Mouse (Mus musculus) limb, embryonic 15.5 days (tissue): ENCODE data around the gene Pex7. TPM values are rescaled to one million over a fixed set of nuclear protein-coding genes. Genes with fewer than 3 reads are reported as not detected.
"Not testable (repeated sequence)": the region's sequence is repeated elsewhere in the genome, so short reads cannot be mapped to it uniquely, and the experiment has no call there.

Source experiments
- ATAC-seq: fragments of 200-750 bp; cut with Nextera tagmentation; 2 replicates; pipeline ENCODE4 v1.8.0; 2017; ENCODE audit warnings: low read depth, moderate TSS enrichment; ENCODE audit not compliant: insufficient number of reproducible peaks, low FRiP score, low TSS enrichment
- H3K27ac ChIP-seq: fragments of 300-500 bp; sonication (generic); 2 replicates; pipeline ENCODE4 v1.5.1; 2015; ENCODE audit warnings: moderate library complexity, mild to moderate bottlenecking, inconsistent platforms
- H3K27me3 ChIP-seq: fragments of 300-500 bp; sonication (generic); 2 replicates; pipeline ENCODE4 v1.6.1; 2015; ENCODE audit warnings: inconsistent platforms
- H3K36me3 ChIP-seq: fragments of 300-500 bp; sonication (generic); 2 replicates; pipeline ENCODE4 v1.6.1; 2015; ENCODE audit warnings: inconsistent platforms
- H3K4me1 ChIP-seq: fragments of 300-500 bp; sonication (generic); 2 replicates; pipeline ENCODE4 v1.6.1; 2015; ENCODE audit warnings: inconsistent platforms
- H3K4me2 ChIP-seq: fragments of 300-500 bp; sonication (generic); 2 replicates; pipeline ENCODE4 v1.6.1; 2015; ENCODE audit warnings: mild to moderate bottlenecking, inconsistent platforms
- H3K4me3 ChIP-seq: fragments of 300-500 bp; sonication (generic); 2 replicates; pipeline ENCODE4 v1.5.1; 2015; ENCODE audit warnings: mild to moderate bottlenecking, inconsistent platforms
- H3K9ac ChIP-seq: fragments of 300-500 bp; sonication (generic); 2 replicates; pipeline ENCODE4 v1.6.1; 2015; ENCODE audit warnings: inconsistent platforms
- H3K9me3 ChIP-seq: fragments of 300-500 bp; sonication (generic); 2 replicates; pipeline ENCODE4 v1.6.1; 2016; ENCODE audit warnings: inconsistent platforms
- WGBS: fragments of 180-500 bp; shearing (Covaris S2); methylation state at CpG from one replicate; pipeline ENCODE4 v1.1.7; 2015; 5-methylcytosine and 5-hydroxymethylcytosine counted together
- polyA plus RNA-seq: library from polyadenylated mRNA; unstranded; fragments of >200 nt; fragmentation: Nextera tagmentation; extraction: Ambion mirVana; gene quantifications from 2 replicates; pipeline ENCODE4 v1.2.1, GENCODE M21; 2015

Pex7 gene
- polyA plus RNA-seq, 1 experiment from 2014 or later, result 28.2 TPM

DNA sequence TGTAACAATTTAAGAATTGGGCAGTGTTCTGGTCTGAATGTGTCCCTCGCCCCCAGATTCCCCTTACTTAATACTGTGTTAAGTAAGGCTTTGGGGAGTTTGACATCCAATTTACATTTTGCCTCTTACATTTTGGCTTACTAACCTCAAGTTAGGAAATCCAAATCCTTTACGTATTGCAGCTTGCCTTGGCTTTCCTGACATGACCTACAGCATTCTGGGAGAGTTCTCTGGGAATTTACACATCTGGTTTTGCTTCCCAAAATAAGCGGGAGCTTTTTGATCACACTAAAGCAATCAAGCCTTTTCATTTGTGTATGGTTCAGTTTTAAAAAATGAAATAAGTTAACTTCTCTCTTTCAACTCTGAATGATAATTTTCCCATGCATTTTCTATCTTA, 25.5 kb upstream of the Pex7 start:
- no peak for ATAC-seq

DNA sequence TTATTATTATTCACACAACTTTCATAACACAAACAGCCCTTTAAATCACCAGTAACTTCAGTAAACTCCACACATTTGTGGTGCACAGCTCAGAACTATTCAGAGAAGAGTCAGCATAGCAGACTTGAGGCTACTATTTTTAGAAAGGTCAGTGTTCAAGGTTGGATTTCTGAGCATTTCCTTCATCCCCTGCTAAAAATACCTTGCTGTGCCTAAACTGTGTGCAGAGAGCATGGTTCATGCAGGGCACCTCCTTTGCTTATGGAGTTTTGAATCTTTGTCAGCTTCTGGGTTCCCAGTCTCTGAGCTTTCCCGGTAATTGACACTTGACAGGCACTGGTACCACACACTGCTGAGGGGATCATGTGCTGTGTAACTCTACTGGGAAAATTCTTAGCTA, 20.7 kb upstream of the Pex7 start:
- no peak overlapping the region for H3K4me2 ChIP-seq
- no peaks in the 10 kb centered on the region for H3K36me3 ChIP-seq
- H3K4me3 ChIP-seq, result no peak overlapping the region
- no peaks in the 10 kb centered on the region for H3K9me3 ChIP-seq
- no peak overlapping the region for H3K9ac ChIP-seq
- H3K4me1 ChIP-seq, result peaks cover 4% of the 10 kb centered on the region; the same call in 1 of the 2 replicates
- 61% methylated on average over 1 of the region's 1 CpGs for WGBS
- no peak overlapping the region for H3K27ac ChIP-seq
- no peaks in the 10 kb centered on the region for H3K27me3 ChIP-seq
- ATAC-seq, result no peak

More for the DNA sequence above, 25.5 kb upstream of the Pex7 start:
- H3K27me3 ChIP-seq, result no peaks in the 10 kb centered on the region
- no peaks in the 10 kb centered on the region for H3K9me3 ChIP-seq
- WGBS, result 24% methylated on average over 3 of the region's 3 CpGs
- H3K27ac ChIP-seq, result no peak overlapping the region
- H3K4me1 ChIP-seq, result peaks cover 23% of the 10 kb centered on the region; the same call in 1 of the 2 replicates
- H3K36me3 ChIP-seq, result no peaks in the 10 kb centered on the region
- peak overlapping the region; percentile 78 for H3K4me3 ChIP-seq
- H3K9ac ChIP-seq, result no peak overlapping the region
- H3K4me2 ChIP-seq, result peak overlapping the region; percentile 97

DNA sequence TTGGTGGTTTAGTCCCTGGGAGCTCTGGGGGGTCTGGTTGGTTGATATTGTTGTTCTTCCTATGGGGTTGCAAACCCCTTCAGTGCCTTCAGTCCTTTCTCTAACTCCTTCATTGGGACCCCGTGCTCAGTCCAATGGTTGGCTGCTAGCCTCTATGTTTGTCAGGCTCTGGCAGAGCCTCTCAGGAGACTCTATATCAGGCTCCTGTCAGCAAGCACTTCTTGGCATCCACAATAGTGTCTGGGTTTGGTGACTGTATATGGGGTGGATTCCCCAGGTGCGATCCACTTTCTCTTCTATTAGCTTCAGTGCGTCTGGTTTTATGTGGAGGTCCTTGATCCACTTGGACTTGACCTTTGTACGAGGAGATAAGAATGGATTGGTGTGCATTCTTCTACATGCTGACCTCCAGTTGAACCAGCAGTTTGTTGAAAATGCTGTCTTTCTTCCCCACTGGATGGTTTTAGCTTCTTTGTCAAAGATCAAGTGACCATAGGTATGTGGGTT, 19.0 kb upstream of the Pex7 start:
- not testable (repeated sequence) for H3K4me3 ChIP-seq, H3K27ac ChIP-seq, H3K36me3 ChIP-seq, H3K9ac ChIP-seq, H3K4me1 ChIP-seq, H3K27me3 ChIP-seq, H3K4me2 ChIP-seq, H3K9me3 ChIP-seq, ATAC-seq
- WGBS, result 88% methylated on average over 4 of the region's 4 CpGs

DNA sequence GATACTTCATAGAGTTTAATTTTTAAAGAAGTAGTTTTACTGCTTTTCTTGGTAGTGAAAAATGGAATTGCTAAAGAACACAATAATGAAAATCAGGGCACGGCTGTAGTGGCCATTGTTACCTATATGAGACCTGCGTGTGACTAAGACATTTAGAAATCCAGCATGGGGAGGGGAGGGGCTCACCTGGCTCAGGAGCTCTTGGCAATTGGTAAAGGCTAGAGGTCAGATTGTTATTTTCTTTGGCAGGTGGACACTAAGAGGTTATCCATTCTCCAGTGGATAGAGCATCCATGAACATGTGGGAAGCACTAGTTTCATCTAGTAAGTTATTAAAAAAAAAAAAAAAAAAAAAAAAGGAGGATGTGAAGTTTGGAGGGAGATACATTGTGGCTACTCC, 16.8 kb upstream of the Pex7 start:
- H3K36me3 ChIP-seq, result no peaks in the 10 kb centered on the region
- H3K4me1 ChIP-seq, result no peaks in the 10 kb centered on the region
- H3K27me3 ChIP-seq, result no peaks in the 10 kb centered on the region
- no peaks in the 10 kb centered on the region for H3K9me3 ChIP-seq
- no peak overlapping the region for H3K4me3 ChIP-seq
- WGBS, result 61% methylated on average over 2 of the region's 2 CpGs
- ATAC-seq, result no peak
- no peak overlapping the region for H3K27ac ChIP-seq
- no peak overlapping the region for H3K9ac ChIP-seq
- no peak overlapping the region for H3K4me2 ChIP-seq

DNA sequence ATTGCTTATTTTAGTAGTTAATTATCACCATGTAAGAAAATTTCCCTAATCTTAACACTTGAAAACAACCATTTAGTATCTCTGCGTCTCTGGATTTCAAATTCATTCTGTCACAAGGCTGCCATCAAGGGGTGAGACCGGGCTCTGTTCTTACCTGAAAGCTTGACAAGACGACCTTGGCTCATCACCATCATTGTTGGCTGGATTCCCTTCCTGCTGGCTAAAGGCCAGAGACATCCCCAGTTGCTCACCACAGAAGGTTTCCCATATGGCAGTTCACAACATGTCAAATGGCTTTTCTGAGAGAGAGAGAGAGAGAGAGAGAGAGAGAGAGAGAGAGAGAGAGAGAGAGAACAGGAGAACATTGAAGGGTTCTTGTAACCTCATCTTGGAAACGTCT, 14.9 kb upstream of the Pex7 start:
- WGBS, result 54% methylated on average over 4 of the region's 4 CpGs

DNA sequence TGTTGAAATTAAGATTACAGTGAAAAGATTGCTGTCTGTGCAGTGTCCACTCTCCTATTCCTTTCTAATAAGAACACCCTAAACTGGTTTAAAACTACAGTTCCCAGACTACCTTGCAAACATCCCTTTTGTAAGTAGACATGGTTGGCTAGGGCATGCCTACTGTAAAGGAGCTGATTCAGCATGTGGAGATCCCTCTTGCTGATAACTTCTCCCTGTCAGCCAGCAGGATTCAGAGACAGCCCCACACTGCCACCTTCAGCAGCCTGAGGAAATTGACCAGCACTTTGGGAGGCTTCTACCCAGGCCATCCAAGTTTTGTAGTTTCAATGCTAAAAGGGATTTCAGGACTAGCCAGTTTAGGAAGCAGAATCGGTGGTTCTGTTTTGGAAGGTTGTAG, 7.8 kb upstream of the Pex7 start:
- no peaks in the 10 kb centered on the region for H3K4me1 ChIP-seq
- H3K9ac ChIP-seq, result no peak overlapping the region
- H3K27ac ChIP-seq, result no peak overlapping the region
- H3K4me3 ChIP-seq, result no peak overlapping the region
- WGBS, result 44% methylated on average over 1 of the region's 1 CpGs
- H3K27me3 ChIP-seq, result no peaks in the 10 kb centered on the region
- no peak overlapping the region for H3K4me2 ChIP-seq
- no peak for ATAC-seq
- H3K36me3 ChIP-seq, result no peaks in the 10 kb centered on the region
- H3K9me3 ChIP-seq, result no peaks in the 10 kb centered on the region

More for the DNA sequence above, 14.9 kb upstream of the Pex7 start:
- no peaks in the 10 kb centered on the region for H3K27me3 ChIP-seq
- no peak for ATAC-seq
- no peaks in the 10 kb centered on the region for H3K9me3 ChIP-seq
- H3K36me3 ChIP-seq, result no peaks in the 10 kb centered on the region
- no peak overlapping the region for H3K4me3 ChIP-seq
- no peak overlapping the region for H3K4me2 ChIP-seq
- H3K9ac ChIP-seq, result no peak overlapping the region
- no peaks in the 10 kb centered on the region for H3K4me1 ChIP-seq
- H3K27ac ChIP-seq, result no peak overlapping the region

DNA sequence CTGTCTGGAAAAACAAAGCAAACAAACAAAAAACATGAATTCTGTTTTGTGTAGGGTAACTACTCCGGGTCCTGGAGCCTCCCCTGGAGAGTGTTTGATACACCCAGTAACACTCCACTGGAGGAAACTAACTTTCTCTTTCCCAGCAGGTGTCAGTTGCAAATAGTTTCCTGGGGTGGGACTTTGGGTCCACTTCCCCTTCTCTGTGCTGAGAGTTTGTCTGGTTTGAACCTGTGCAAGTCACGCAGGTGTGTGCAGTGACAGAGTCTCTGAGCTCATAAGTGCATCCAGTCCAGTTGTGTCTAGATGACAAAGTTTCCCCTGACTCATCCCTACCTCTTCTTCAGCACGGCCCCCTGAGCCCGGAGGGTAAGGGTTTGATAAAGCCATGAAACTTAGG, 6.3 kb upstream of the Pex7 start:
- H3K27me3 ChIP-seq, result no peaks in the 10 kb centered on the region
- no peak overlapping the region for H3K4me2 ChIP-seq
- H3K36me3 ChIP-seq, result no peaks in the 10 kb centered on the region
- no peaks in the 10 kb centered on the region for H3K9me3 ChIP-seq
- no peak overlapping the region for H3K27ac ChIP-seq
- 83% methylated on average over 4 of the region's 4 CpGs for WGBS
- no peak for ATAC-seq
- no peak overlapping the region for H3K9ac ChIP-seq
- H3K4me3 ChIP-seq, result no peak overlapping the region
- H3K4me1 ChIP-seq, result no peaks in the 10 kb centered on the region

DNA sequence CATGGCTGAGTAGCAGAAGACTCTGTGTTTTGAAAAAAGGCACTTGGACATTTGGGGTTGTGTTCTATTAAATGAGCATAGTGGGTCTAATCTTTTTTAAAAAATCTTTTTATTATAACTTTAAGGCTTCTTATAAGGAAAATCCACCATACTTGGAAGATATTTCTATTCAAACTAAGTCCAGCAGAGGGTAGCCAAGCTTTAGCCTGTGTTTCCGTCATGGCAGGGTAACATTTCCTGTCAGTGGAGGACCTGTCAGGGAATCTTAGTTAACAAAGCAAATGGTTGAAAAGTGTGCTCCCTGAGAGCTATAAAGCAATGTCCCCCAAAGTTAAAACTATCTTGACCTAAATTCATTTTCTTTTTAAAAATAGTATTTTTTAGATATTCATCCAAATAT, 4.1 kb upstream of the Pex7 start:
- 11% methylated on average over 1 of the region's 1 CpGs for WGBS
- no peak overlapping the region for H3K4me2 ChIP-seq
- no peaks in the 10 kb centered on the region for H3K27me3 ChIP-seq
- no peak for ATAC-seq
- H3K9ac ChIP-seq, result no peak overlapping the region
- no peaks in the 10 kb centered on the region for H3K9me3 ChIP-seq
- H3K4me3 ChIP-seq, result no peak overlapping the region
- no peaks in the 10 kb centered on the region for H3K4me1 ChIP-seq
- H3K36me3 ChIP-seq, result no peaks in the 10 kb centered on the region
- no peak overlapping the region for H3K27ac ChIP-seq

DNA sequence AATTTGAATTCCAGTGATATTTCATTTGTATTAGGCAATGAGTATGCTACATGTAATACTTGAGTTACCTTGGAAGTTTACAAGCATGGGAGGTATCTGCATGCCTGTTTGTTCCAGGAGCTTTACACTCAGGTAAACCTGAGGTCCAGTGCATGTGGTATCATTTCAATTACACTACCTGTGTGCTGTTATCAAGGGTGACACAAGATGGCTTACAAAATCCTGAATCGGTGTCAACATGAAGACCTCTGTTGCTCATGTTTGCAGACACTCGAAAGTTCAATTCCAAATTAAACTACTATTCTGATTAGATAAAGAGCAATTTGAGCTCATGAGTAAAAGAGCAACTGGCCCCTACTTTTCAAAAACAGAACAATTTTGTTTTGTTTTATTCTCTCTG, 3.0 kb upstream of the Pex7 start:
- no peaks in the 10 kb centered on the region for H3K4me1 ChIP-seq

DNA sequence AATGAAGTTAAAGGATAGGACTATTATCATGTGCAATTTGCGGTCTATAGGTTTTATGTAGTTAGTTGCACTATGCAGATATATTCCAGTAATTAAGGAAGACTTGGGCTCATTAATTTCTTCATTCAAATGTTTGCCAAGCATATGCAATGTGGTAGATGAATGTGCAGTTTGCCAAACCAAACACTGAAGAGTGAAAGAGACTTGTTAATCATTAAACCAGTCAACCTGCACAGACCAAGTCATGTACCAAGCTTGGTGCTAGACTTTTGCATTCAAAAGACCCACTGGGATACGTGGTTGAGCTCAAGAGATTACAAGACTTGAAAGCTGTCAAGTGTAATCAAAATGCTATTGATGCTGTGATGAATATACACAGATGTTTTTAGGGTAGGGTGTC, 587 bp upstream of the Pex7 start:
- H3K4me3 ChIP-seq, result no peak overlapping the region
- no peak for ATAC-seq
- WGBS, result 72% methylated on average over 2 of the region's 2 CpGs

More for the DNA sequence above, 3.0 kb upstream of the Pex7 start:
- no peak overlapping the region for H3K4me3 ChIP-seq
- no peak overlapping the region for H3K4me2 ChIP-seq
- no peak for ATAC-seq
- no peak overlapping the region for H3K9ac ChIP-seq
- H3K27ac ChIP-seq, result no peak overlapping the region
- H3K27me3 ChIP-seq, result no peaks in the 10 kb centered on the region
- H3K9me3 ChIP-seq, result no peaks in the 10 kb centered on the region
- WGBS, result 83% methylated on average over 2 of the region's 2 CpGs
- no peaks in the 10 kb centered on the region for H3K36me3 ChIP-seq

DNA sequence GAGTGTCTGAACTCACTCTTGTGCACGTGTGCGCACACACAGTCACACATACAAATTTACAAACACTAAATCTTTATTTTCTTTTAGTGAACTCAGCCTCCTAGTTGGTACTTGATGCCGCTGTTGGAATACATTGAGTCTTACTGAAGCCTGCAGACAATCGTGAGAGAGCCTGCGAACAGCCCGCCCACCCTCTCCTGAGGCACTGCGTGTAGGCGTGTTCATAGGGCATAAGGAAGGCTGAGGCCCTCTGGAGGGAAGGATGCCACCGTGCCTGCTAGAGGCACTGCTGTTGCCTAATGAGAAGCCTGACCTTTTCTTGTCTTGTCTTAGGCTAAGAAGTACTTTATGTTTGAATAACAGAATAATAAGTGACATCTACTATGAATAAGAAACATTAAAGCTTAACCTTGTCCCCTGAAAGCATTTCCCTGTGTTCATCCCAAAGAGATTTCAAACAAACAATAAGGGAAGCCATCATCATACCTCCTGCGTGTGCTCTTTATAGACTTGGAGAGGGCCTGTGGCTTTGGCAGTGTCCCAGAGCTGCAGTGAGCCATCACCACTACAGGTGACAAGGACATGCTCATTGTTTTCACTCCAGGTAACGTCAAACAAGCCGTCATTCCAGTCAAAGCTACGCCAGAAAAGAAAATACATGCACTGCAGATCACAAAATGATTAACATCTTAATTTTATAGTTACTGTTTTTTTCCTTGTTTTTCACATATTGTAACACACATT, 3.2 kb downstream of the Pex7 start:
- ATAC-seq, result no peak
- no peak overlapping the region for H3K27ac ChIP-seq
- H3K9ac ChIP-seq, result no peak overlapping the region
- H3K9me3 ChIP-seq, result no peaks in the 10 kb centered on the region
- 58% methylated on average over 13 of the region's 13 CpGs for WGBS
- H3K27me3 ChIP-seq, result no peaks in the 10 kb centered on the region
- H3K36me3 ChIP-seq, result 0 out of 2 replicates have a peak, but pooled peaks cover 2% of the 10 kb centered on the region
- no peak overlapping the region for H3K4me2 ChIP-seq
- H3K4me1 ChIP-seq, result no peaks in the 10 kb centered on the region
- H3K4me3 ChIP-seq, result no peak overlapping the region

More for the DNA sequence above, 587 bp upstream of the Pex7 start:
- no peaks in the 10 kb centered on the region for H3K36me3 ChIP-seq
- no peaks in the 10 kb centered on the region for H3K27me3 ChIP-seq
- H3K4me2 ChIP-seq, result no peak overlapping the region
- no peak overlapping the region for H3K27ac ChIP-seq
- H3K4me1 ChIP-seq, result no peaks in the 10 kb centered on the region
- no peaks in the 10 kb centered on the region for H3K9me3 ChIP-seq
- no peak overlapping the region for H3K9ac ChIP-seq

DNA sequence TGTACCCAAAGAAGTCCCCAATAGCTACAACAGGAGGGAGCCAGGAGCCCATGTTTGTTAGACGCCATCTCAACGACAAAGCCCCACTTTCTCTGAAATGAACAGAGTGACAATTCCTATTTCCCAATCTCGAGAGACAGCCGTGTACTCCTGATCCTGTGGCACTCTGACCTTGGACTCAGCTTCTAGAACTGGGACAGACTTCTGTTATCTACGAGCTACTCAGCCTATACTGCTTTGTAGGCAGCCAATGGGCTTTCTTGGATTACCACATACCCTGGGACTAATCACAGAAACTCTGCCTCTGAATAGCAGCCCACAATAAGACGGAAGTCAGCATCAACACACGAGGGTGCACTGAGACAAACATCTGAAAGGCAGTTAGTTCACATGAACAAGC, 5.5 kb downstream of the Pex7 start:
- H3K27ac ChIP-seq, result no peak overlapping the region
- no peak for ATAC-seq
- H3K9ac ChIP-seq, result no peak overlapping the region
- 0 out of 2 replicates have a peak, but pooled peaks cover 6% of the 10 kb centered on the region for H3K36me3 ChIP-seq
- H3K4me3 ChIP-seq, result no peak overlapping the region
- no peaks in the 10 kb centered on the region for H3K27me3 ChIP-seq
- 79% methylated on average over 7 of the region's 7 CpGs for WGBS
- no peaks in the 10 kb centered on the region for H3K9me3 ChIP-seq
- no peak overlapping the region for H3K4me2 ChIP-seq
- H3K4me1 ChIP-seq, result no peaks in the 10 kb centered on the region
